Mouse (Mus musculus) kidney, embryonic 15.5 days (tissue): Measurements from ENCODE around the gene Pgm1. TPM values are rescaled to one million over a fixed set of nuclear protein-coding genes. Genes with fewer than 3 reads are reported as not detected.

Experiments
- ATAC-seq: fragments of 200-750 bp; cut with Nextera tagmentation; replicated peaks from 2 replicates; pipeline ENCODE4 v1.8.0; 2017; ENCODE audit warnings: moderate TSS enrichment; ENCODE audit not compliant: low FRiP score
- H3K27ac ChIP-seq: fragments of 300-500 bp; sonication (generic); 2 replicates; pipeline ENCODE4 v1.5.1; 2015; ENCODE audit warnings: mild to moderate bottlenecking, inconsistent platforms
- H3K27me3 ChIP-seq: fragments of 300-500 bp; sonication (generic); 2 replicates; pipeline ENCODE4 v1.6.1; 2015; ENCODE audit warnings: inconsistent platforms
- H3K36me3 ChIP-seq: fragments of 300-500 bp; sonication (generic); 2 replicates; pipeline ENCODE4 v1.6.1; 2015; ENCODE audit warnings: inconsistent platforms
- H3K4me1 ChIP-seq: fragments of 300-500 bp; sonication (generic); 2 replicates; pipeline ENCODE4 v1.6.1; 2015; ENCODE audit warnings: inconsistent platforms
- H3K4me2 ChIP-seq: fragments of 300-500 bp; sonication (generic); 2 replicates; pipeline ENCODE4 v1.6.1; 2015; ENCODE audit warnings: moderate library complexity, mild to moderate bottlenecking, inconsistent platforms
- H3K4me3 ChIP-seq: fragments of 300-500 bp; sonication (generic); replicated peaks from 2 replicates; pipeline ENCODE4 v1.5.1; 2015; ENCODE audit warnings: mild to moderate bottlenecking, inconsistent platforms
- H3K9ac ChIP-seq: fragments of 300-500 bp; sonication (generic); 2 replicates; pipeline ENCODE4 v1.6.1; 2015; ENCODE audit warnings: mild to moderate bottlenecking, inconsistent platforms
- H3K9me3 ChIP-seq: fragments of 300-500 bp; sonication (generic); replicated peaks from 2 replicates; pipeline ENCODE4 v1.6.1; 2016; ENCODE audit warnings: inconsistent platforms
- WGBS: fragments of 180-500 bp; shearing (Covaris S2); methylation state at CpG from one replicate; pipeline ENCODE4 v1.1.7; 2015; ENCODE audit warnings: mixed read lengths; 5-methylcytosine and 5-hydroxymethylcytosine counted together
- polyA plus RNA-seq: library from polyadenylated mRNA; unstranded; fragments of >200 nt; fragmentation: Nextera tagmentation; extraction: Ambion mirVana; gene quantifications from 2 replicates; pipeline ENCODE4 v1.2.1, GENCODE M21; 2015

Gene Pgm1
- polyA plus RNA-seq = 66.8 and 72.0 TPM in 2 replicates

GRCm38 (mm10) chr4:99929149-99929612, at the start of gene Pgm1:
Pgm1 (plus strand) TSS chr4:99929414.
- ATAC-seq = peak; percentile 94
- H3K9ac ChIP-seq = peak within 1 kb of the TSS; percentile 59
- 5% methylated on average over 23 of the region's 23 CpGs for WGBS
- H3K27me3 ChIP-seq = no peaks in the 10 kb centered on the region
- H3K9me3 ChIP-seq = no peaks in the 10 kb centered on the region
- H3K4me3 ChIP-seq = peak within 1 kb of the TSS; percentile 70
- peak within 1 kb of the TSS; percentile 94 for H3K27ac ChIP-seq
- H3K36me3 ChIP-seq = no peaks in the 10 kb centered on the region
- H3K4me1 ChIP-seq = peaks cover 14% of the 10 kb centered on the region
- H3K4me2 ChIP-seq = peak within 1 kb of the TSS; percentile 94

GRCm38 (mm10) chr4:99881882-99882281, 47.3 kb upstream of the Pgm1 start:
- Histone ChIP-seq H3K9ac (no peak overlapping the region), H3K4me2 (no peak overlapping the region), H3K4me1 (no peaks in the 10 kb centered on the region), H3K27me3 (no peaks in the 10 kb centered on the region), H3K36me3 (0 out of 2 replicates have a peak, but pooled peaks cover 6% of the 10 kb centered on the region), H3K27ac (no peak overlapping the region), H3K4me3 (no peak overlapping the region), H3K9me3 (no peaks in the 10 kb centered on the region)
- ATAC-seq = no peak

- Histone ChIP-seq H3K36me3 (0 out of 2 replicates have a peak, but pooled peaks cover 6% of the 10 kb centered on the region), H3K4me3 (no peak overlapping the region), H3K4me2 (no peak overlapping the region), H3K9me3 (no peaks in the 10 kb centered on the region), H3K27ac (no peak overlapping the region), H3K9ac (no peak overlapping the region), H3K4me1 (no peaks in the 10 kb centered on the region), H3K27me3 (no peaks in the 10 kb centered on the region)
- ATAC-seq = no peak
Measured at GRCm38 (mm10) chr4:99882405-99882804, 46.8 kb upstream of the Pgm1 start.

GRCm38 (mm10) chr4:99913894-99914451, 15.2 kb upstream of the Pgm1 start:
- no peak for ATAC-seq
- whole genome bisulfite sequencing = 69% methylated on average over 4 of the region's 4 CpGs
- Histone ChIP-seq H3K4me2 (no peak overlapping the region), H3K9ac (no peak overlapping the region), H3K36me3 (peaks cover 10% of the 10 kb centered on the region; the same call in 1 of the 2 replicates), H3K9me3 (no peaks in the 10 kb centered on the region), H3K27me3 (no peaks in the 10 kb centered on the region), H3K4me1 (no peaks in the 10 kb centered on the region), H3K4me3 (no peak overlapping the region), H3K27ac (no peak overlapping the region)

- H3K9me3 ChIP-seq = no peaks in the 10 kb centered on the region
- no peak overlapping the region for H3K4me2 ChIP-seq
- no peak for ATAC-seq
- H3K27me3 ChIP-seq = no peaks in the 10 kb centered on the region
- no peak overlapping the region for H3K9ac ChIP-seq
- WGBS = 89% methylated on average over 4 of the region's 4 CpGs
- no peak overlapping the region for H3K27ac ChIP-seq
- peaks cover 14% of the 10 kb centered on the region for H3K4me1 ChIP-seq
- H3K4me3 ChIP-seq = no peak overlapping the region
- H3K36me3 ChIP-seq = no peaks in the 10 kb centered on the region
Measured at GRCm38 (mm10) chr4:99926380-99926779, 2.8 kb upstream of the Pgm1 start.

GRCm38 (mm10) chr4:99928521-99928920, 693 bp upstream of the Pgm1 start:
- H3K27me3 ChIP-seq = no peaks in the 10 kb centered on the region
- no peaks in the 10 kb centered on the region for H3K9me3 ChIP-seq
- peak overlapping the region; percentile 94 for H3K4me2 ChIP-seq
- no peak overlapping the region for H3K27ac ChIP-seq
- peaks cover 14% of the 10 kb centered on the region for H3K4me1 ChIP-seq
- no peak for ATAC-seq
- H3K4me3 ChIP-seq = no peak overlapping the region
- no peak overlapping the region for H3K9ac ChIP-seq
- 57% methylated on average over 6 of the region's 6 CpGs for WGBS
- H3K36me3 ChIP-seq = no peaks in the 10 kb centered on the region

- Histone ChIP-seq H3K27ac (peak within 1 kb of the TSS; percentile 94), H3K36me3 (no peaks in the 10 kb centered on the region), H3K4me2 (peak within 1 kb of the TSS; percentile 94), H3K4me1 (peaks cover 14% of the 10 kb centered on the region), H3K9ac (peak within 1 kb of the TSS; percentile 59), H3K9me3 (no peaks in the 10 kb centered on the region), H3K27me3 (no peaks in the 10 kb centered on the region), H3K4me3 (peak within 1 kb of the TSS; percentile 70)
- ATAC-seq = peak; percentile 96
- under 1% methylated on average over 54 of the region's 57 CpGs for WGBS
Measured at GRCm38 (mm10) chr4:99929613-99930517, 651 bp downstream of the Pgm1 start, which contains the start of gene Itgb3bp. Itgb3bp (minus strand) TSS chr4:99929813.

- H3K4me1 ChIP-seq = peaks cover 14% of the 10 kb centered on the region
- peak overlapping the region; percentile 70 for H3K4me3 ChIP-seq
- H3K4me2 ChIP-seq = peak overlapping the region; percentile 94
- no peak for ATAC-seq
- peak overlapping the region; percentile 94; the same call in 1 of the 2 replicates for H3K27ac ChIP-seq
- no peaks in the 10 kb centered on the region for H3K27me3 ChIP-seq
- H3K9me3 ChIP-seq = no peaks in the 10 kb centered on the region
- no peak overlapping the region for H3K9ac ChIP-seq
- H3K36me3 ChIP-seq = no peaks in the 10 kb centered on the region
- WGBS = 46% methylated on average over 10 of the region's 10 CpGs
Measured at GRCm38 (mm10) chr4:99930518-99931239, 1.5 kb downstream of the Pgm1 start.

- H3K27me3 ChIP-seq = no peaks in the 10 kb centered on the region
- no peak overlapping the region for H3K9ac ChIP-seq
- peak overlapping the region; percentile 94 for H3K4me2 ChIP-seq
- no peak overlapping the region for H3K27ac ChIP-seq
- H3K9me3 ChIP-seq = no peaks in the 10 kb centered on the region
- H3K36me3 ChIP-seq = no peaks in the 10 kb centered on the region
- ATAC-seq = no peak
- 67% methylated on average over 11 of the region's 11 CpGs for WGBS
- H3K4me3 ChIP-seq = peak overlapping the region; percentile 70; the same call in 1 of the 2 replicates
- peaks cover 14% of the 10 kb centered on the region for H3K4me1 ChIP-seq
Measured at GRCm38 (mm10) chr4:99931240-99931580, 2.0 kb downstream of the Pgm1 start.

- no peak overlapping the region for H3K9ac ChIP-seq
- H3K36me3 ChIP-seq = no peaks in the 10 kb centered on the region
- H3K4me3 ChIP-seq = no peak overlapping the region
- H3K4me1 ChIP-seq = peaks cover 14% of the 10 kb centered on the region
- no peaks in the 10 kb centered on the region for H3K9me3 ChIP-seq
- 92% methylated on average over 4 of the region's 4 CpGs for WGBS
- no peak for ATAC-seq
- H3K27me3 ChIP-seq = no peaks in the 10 kb centered on the region
- no peak overlapping the region for H3K27ac ChIP-seq
- no peak overlapping the region for H3K4me2 ChIP-seq
Measured at GRCm38 (mm10) chr4:99931807-99932206, 2.6 kb downstream of the Pgm1 start.

- H3K9me3 ChIP-seq = no peaks in the 10 kb centered on the region
- no peak overlapping the region for H3K4me2 ChIP-seq
- no peak overlapping the region for H3K4me3 ChIP-seq
- 85% methylated on average over 7 of the region's 7 CpGs for WGBS
- no peak for ATAC-seq
- H3K27ac ChIP-seq = no peak overlapping the region
- H3K36me3 ChIP-seq = no peaks in the 10 kb centered on the region
- no peaks in the 10 kb centered on the region for H3K27me3 ChIP-seq
- peaks cover 14% of the 10 kb centered on the region for H3K4me1 ChIP-seq
- H3K9ac ChIP-seq = no peak overlapping the region
Measured at GRCm38 (mm10) chr4:99934859-99935258, 5.6 kb downstream of the Pgm1 start.

- H3K4me1 ChIP-seq = peaks cover 1% of the 10 kb centered on the region
- no peak overlapping the region for H3K4me3 ChIP-seq
- H3K9ac ChIP-seq = no peak overlapping the region
- no peaks in the 10 kb centered on the region for H3K9me3 ChIP-seq
- H3K4me2 ChIP-seq = no peak overlapping the region
- no peaks in the 10 kb centered on the region for H3K36me3 ChIP-seq
- H3K27ac ChIP-seq = no peak overlapping the region
- 91% methylated on average over 5 of the region's 5 CpGs for WGBS
- no peaks in the 10 kb centered on the region for H3K27me3 ChIP-seq
- ATAC-seq = no peak
Measured at GRCm38 (mm10) chr4:99936278-99936677, 7.1 kb downstream of the Pgm1 start.
